In the genomic region with DNA sequence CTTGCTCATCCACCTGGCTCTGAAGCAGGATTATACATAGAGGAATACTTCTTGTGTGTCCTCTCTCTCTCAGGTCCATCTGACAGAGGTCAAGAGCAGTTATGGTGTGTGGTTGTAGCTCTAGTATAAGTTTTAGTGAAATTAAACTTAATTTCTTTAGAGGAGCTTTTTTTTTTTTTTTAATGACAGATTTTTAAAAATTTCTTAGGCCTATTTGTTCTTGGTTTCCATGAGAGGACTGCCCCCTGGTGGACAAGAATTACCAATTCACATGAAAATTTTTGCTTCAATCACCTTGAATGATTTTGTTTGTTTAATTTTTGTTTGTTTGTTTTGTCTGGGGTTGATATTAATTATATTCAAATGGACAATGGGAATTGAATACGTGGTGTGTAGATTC, we compare ENCODE assay signal across 9 mouse cellular contexts. TPM values are rescaled to one million over a fixed set of nuclear protein-coding genes. Genes with fewer than 3 reads are reported as not detected.
DNase-seq lines count a peak whose midpoint lies in the region; ATAC-seq and TF ChIP-seq lines count a peak whose summit lies in the region.
"Had no signal": no experiment of that assay in that cellular context is flagged by ENCODE, and none has a peak within 500 bp of the region (broad histone marks: within the 10 kb centered on the region; RNA-seq: fewer than 3 reads in every experiment).

No protein-coding gene starts in this region.

- H3K36me3 ChIP-seq in hindbrain, embryonic 11.5 days (ENCODE audit: control insufficient read depth, insufficient read depth, low read length), result no peaks in the 10 kb centered on the region
- H3K36me3 ChIP-seq in hindbrain, embryonic 13.5 days, result no peaks in the 10 kb centered on the region
- no peaks in the 10 kb centered on the region for H3K36me3 ChIP-seq in midbrain, embryonic 14.5 days (ENCODE audit: control insufficient read depth, insufficient read depth, low read length)
- H3K36me3 ChIP-seq in midbrain, embryonic 15.5 days (replicated peaks), result no peaks in the 10 kb centered on the region

- DNase-seq in hindbrain, embryonic 11.5 days (ENCODE audit: low spot score), result peak; percentile 69
- DNase-seq in midbrain, embryonic 14.5 days, result peak; percentile 83
- no peak for DNase-seq in Patski (ENCODE audit: low read depth, low spot score)
- DNase-seq in retina, postnatal 1 day, result peak; percentile 56
- no peak for DNase-seq in yolk sac, embryonic 10.5 days (ENCODE audit: low spot score)

- 11% methylated on average over 1 of the region's 1 CpGs for WGBS in hindbrain, embryonic 11.5 days
- 6% methylated on average over 1 of the region's 1 CpGs for WGBS in hindbrain, embryonic 13.5 days
- WGBS in midbrain, embryonic 14.5 days, result 7% methylated on average over 1 of the region's 1 CpGs
- 5% methylated on average over 1 of the region's 1 CpGs for WGBS in midbrain, embryonic 15.5 days

- H3K4me3 ChIP-seq in hindbrain, embryonic 11.5 days (ENCODE audit: low read depth, low read length), result no peak overlapping the region
- H3K4me3 ChIP-seq in hindbrain, embryonic 13.5 days, result no peak overlapping the region
- no peak overlapping the region for H3K4me3 ChIP-seq in midbrain, embryonic 14.5 days (replicated peaks; ENCODE audit: low read depth, low read length)
- no peak overlapping the region for H3K4me3 ChIP-seq in midbrain, embryonic 15.5 days

- H3K27me3 ChIP-seq in hindbrain, embryonic 11.5 days (ENCODE audit: control insufficient read depth, insufficient read depth, low read length), result peaks cover 26% of the 10 kb centered on the region
- H3K27me3 ChIP-seq in hindbrain, embryonic 13.5 days, result peaks cover 56% of the 10 kb centered on the region
- H3K27me3 ChIP-seq in midbrain, embryonic 14.5 days (ENCODE audit: control insufficient read depth, insufficient read depth, low read length), result peaks cover 29% of the 10 kb centered on the region
- H3K27me3 ChIP-seq in midbrain, embryonic 15.5 days (replicated peaks), result peaks cover 37% of the 10 kb centered on the region
- peaks cover 13% of the 10 kb centered on the region for H3K27me3 ChIP-seq in Patski

- in situ Hi-C loops in Patski (cut with MboI; ENCODE audit: low pct_unique_long_range_greater_than_20kb), result loop anchor here (5.0 kb wide), 2 partner anchors 191 to 541 kb away; no protein-coding TSS in a partner anchor

- POLR2A ChIA-PET in Patski (lab: Charles Lee), result interaction anchor here (1.0 kb wide), 1 partner anchor 190 kb away, joined by 3 read pairs; no protein-coding TSS in a partner anchor

- no peak for ATAC-seq in hindbrain, embryonic 11.5 days (ENCODE audit: low FRiP score)
- no peak for ATAC-seq in hindbrain, embryonic 13.5 days (ENCODE audit: low FRiP score)
- no peak for ATAC-seq in midbrain, embryonic 14.5 days (ENCODE audit: low FRiP score, low TSS enrichment)
- ATAC-seq in midbrain, embryonic 15.5 days (replicated peaks), result no peak
- no peak for ATAC-seq in Patski
- ATAC-seq: hindbrain, embryonic 16.5 days had no signal

- peak; percentile 39 for TF ChIP-seq CTCF in Patski (IDR thresholded peaks at IDR 0.05)

- no peaks in the 10 kb centered on the region for H3K9me3 ChIP-seq in hindbrain, embryonic 11.5 days (ENCODE audit: control insufficient read depth, low read length)
- H3K9me3 ChIP-seq in hindbrain, embryonic 13.5 days, result no peaks in the 10 kb centered on the region
- H3K9me3 ChIP-seq in midbrain, embryonic 14.5 days (ENCODE audit: control insufficient read depth, low read length), result no peaks in the 10 kb centered on the region
- H3K9me3 ChIP-seq in midbrain, embryonic 15.5 days, result no peaks in the 10 kb centered on the region

- no peaks in the 10 kb centered on the region for H3K4me1 ChIP-seq in hindbrain, embryonic 11.5 days (replicated peaks; ENCODE audit: control insufficient read depth, insufficient read depth, low read length)
- H3K4me1 ChIP-seq in hindbrain, embryonic 13.5 days (replicated peaks), result no peaks in the 10 kb centered on the region
- no peaks in the 10 kb centered on the region for H3K4me1 ChIP-seq in midbrain, embryonic 14.5 days (ENCODE audit: control insufficient read depth, insufficient read depth, low read length)
- H3K4me1 ChIP-seq in midbrain, embryonic 15.5 days, result no peaks in the 10 kb centered on the region

- H3K27ac ChIP-seq in hindbrain, embryonic 11.5 days (ENCODE audit: low read depth, low read length), result no peak overlapping the region
- no peak overlapping the region for H3K27ac ChIP-seq in hindbrain, embryonic 13.5 days
- H3K27ac ChIP-seq in midbrain, embryonic 14.5 days (replicated peaks; ENCODE audit: low read depth, low read length), result no peak overlapping the region
- H3K27ac ChIP-seq in midbrain, embryonic 15.5 days, result no peak overlapping the region
- H3K27ac ChIP-seq: macrophage had no signal

- H3K4me2 ChIP-seq in hindbrain, embryonic 11.5 days (replicated peaks; ENCODE audit: low read depth, low read length), result no peak overlapping the region
- no peak overlapping the region for H3K4me2 ChIP-seq in hindbrain, embryonic 13.5 days
- no peak overlapping the region for H3K4me2 ChIP-seq in midbrain, embryonic 14.5 days (ENCODE audit: low read length)
- no peak overlapping the region for H3K4me2 ChIP-seq in midbrain, embryonic 15.5 days

- no peak overlapping the region for H3K9ac ChIP-seq in hindbrain, embryonic 11.5 days (ENCODE audit: low read depth, low read length)
- no peak overlapping the region for H3K9ac ChIP-seq in hindbrain, embryonic 13.5 days
- no peak overlapping the region for H3K9ac ChIP-seq in midbrain, embryonic 14.5 days (replicated peaks; ENCODE audit: low read length)
- H3K9ac ChIP-seq in midbrain, embryonic 15.5 days, result no peak overlapping the region

- CTCF ChIA-PET in Patski (lab: Charles Lee), result interaction anchor here (0.7 to 2.8 kb wide), 9 partner anchors 9 to 192 kb away, joined by 3 to 12 read pairs (median 6); no protein-coding TSS in a partner anchor

RNA-seq across cellular contexts. Expression of a gene that starts 22.1 kb away (rescaled TPM):
- polyA plus RNA-seq in hindbrain, embryonic 11.5 days (2014; fragmentation: Nextera tagmentation; extraction: Ambion mirVana), result 112 and 118 TPM in 2 replicates
- polyA plus RNA-seq in hindbrain, embryonic 13.5 days (2015; fragmentation: Nextera tagmentation; extraction: Ambion mirVana), result 89.8 and 93.8 TPM in 2 replicates
- 68.3 and 70.6 TPM in 2 replicates for polyA plus RNA-seq in midbrain, embryonic 14.5 days (2014; fragmentation: Nextera tagmentation; extraction: Ambion mirVana)
- polyA plus RNA-seq in midbrain, embryonic 15.5 days (2015; fragmentation: Nextera tagmentation; extraction: Ambion mirVana), result 66.9 and 71.9 TPM in 2 replicates
- 110 TPM for polyA plus RNA-seq in Patski (2021)

Comparison
In these comparisons a context has a peak if more than half of its experiments do, and no peak if none do; other contexts are left out.
1. DNase-seq: peak in hindbrain, embryonic 11.5 days (single experiment), midbrain, embryonic 14.5 days (single experiment) and retina, postnatal 1 day (single experiment); none in Patski (single experiment) and yolk sac, embryonic 10.5 days (single experiment).